Mouse (Mus musculus) limb, embryonic 12.5 days (tissue): ENCODE data around the gene Ttc28. TPM values are rescaled to one million over a fixed set of nuclear protein-coding genes. Genes with fewer than 3 reads are reported as not detected.
A peak's percentile ranks its signal among the peaks of the same experiment; 100 is the strongest.

Experiments used
- ATAC-seq: fragments of 200-750 bp; cut with Nextera tagmentation; 2 replicates; pipeline ENCODE4 v1.8.0; 2017; ENCODE audit warnings: low read depth, moderate TSS enrichment; ENCODE audit not compliant: insufficient number of reproducible peaks, insufficient read depth, low FRiP score, low TSS enrichment
- H3K27ac ChIP-seq: fragments of 300-500 bp; sonication (generic); 2 replicates; pipeline ENCODE4 v1.5.1; 2016; ENCODE audit warnings: mild to moderate bottlenecking, moderate library complexity
- H3K27me3 ChIP-seq: fragments of 300-500 bp; sonication (generic); 2 replicates; pipeline ENCODE4 v1.6.1; 2016; ENCODE audit warnings: mild to moderate bottlenecking, moderate library complexity
- H3K36me3 ChIP-seq: fragments of 300-500 bp; sonication (generic); 2 replicates; pipeline ENCODE4 v1.6.1; 2016; ENCODE audit warnings: mild to moderate bottlenecking, moderate library complexity
- H3K4me1 ChIP-seq: fragments of 300-500 bp; sonication (generic); replicated peaks from 2 replicates; pipeline ENCODE4 v1.6.1; 2016
- H3K4me2 ChIP-seq: fragments of 300-500 bp; sonication (generic); 2 replicates; pipeline ENCODE4 v1.6.1; 2016; ENCODE audit warnings: mild to moderate bottlenecking, moderate library complexity
- H3K4me3 ChIP-seq: fragments of 300-500 bp; sonication (generic); replicated peaks from 2 replicates; pipeline ENCODE4 v1.5.1; 2016; ENCODE audit warnings: mild to moderate bottlenecking
- H3K9ac ChIP-seq: fragments of 300-500 bp; sonication (generic); replicated peaks from 2 replicates; pipeline ENCODE4 v1.6.1; 2016; ENCODE audit warnings: mild to moderate bottlenecking, moderate library complexity
- H3K9me3 ChIP-seq: fragments of 300-500 bp; sonication (generic); 2 replicates; pipeline ENCODE4 v1.6.1; 2016; ENCODE audit warnings: mild to moderate bottlenecking, moderate library complexity
- WGBS: fragments of 180-500 bp; shearing (Covaris S2); methylation state at CpG from one replicate; pipeline ENCODE4 v1.1.7; 2016; 5-methylcytosine and 5-hydroxymethylcytosine counted together
- polyA plus RNA-seq: library from polyadenylated mRNA; unstranded; fragments of >200 nt; fragmentation: Nextera tagmentation; extraction: Ambion mirVana; gene quantifications from 2 replicates; pipeline ENCODE4 v1.2.1, GENCODE M21; 2016

Ttc28 gene
- polyA plus RNA-seq, 1 experiment from 2014 or later, result 20.0 TPM

GRCm38 (mm10) chr5:111298706-111299105 is 419.1 kb downstream of the Ttc28 start:
- Histone ChIP-seq H3K4me1 (peaks cover 3% of the 10 kb centered on the region), H3K9me3 (0 out of 2 replicates have a peak, but pooled peaks cover 4% of the 10 kb centered on the region), H3K4me2 (no peak overlapping the region), H3K27ac (no peak overlapping the region), H3K4me3 (no peak overlapping the region), H3K9ac (no peak overlapping the region), H3K27me3 (no peaks in the 10 kb centered on the region), H3K36me3 (no peaks in the 10 kb centered on the region)
- no peak for ATAC-seq
- WGBS, result 50% methylated on average over 7 of the region's 7 CpGs

- Histone ChIP-seq H3K4me2 (no peak overlapping the region), H3K4me1 (peaks cover 3% of the 10 kb centered on the region), H3K9me3 (0 out of 2 replicates have a peak, but pooled peaks cover 7% of the 10 kb centered on the region), H3K36me3 (no peaks in the 10 kb centered on the region), H3K4me3 (no peak overlapping the region), H3K27ac (no peak overlapping the region), H3K27me3 (no peaks in the 10 kb centered on the region), H3K9ac (no peak overlapping the region; the same call in 1 of the 2 replicates)
- ATAC-seq, result no peak
- 70% methylated on average over 8 of the region's 8 CpGs for WGBS
These were observed 421.2 kb downstream of the Ttc28 start for GRCm38 (mm10) chr5:111300776-111301175.

- H3K36me3 ChIP-seq, result no peaks in the 10 kb centered on the region
- no peaks in the 10 kb centered on the region for H3K27me3 ChIP-seq
These were observed 422.1 kb downstream of the Ttc28 start for GRCm38 (mm10) chr5:111301736-111302135.

GRCm38 (mm10) chr5:111304730-111305129 is 425.1 kb downstream of the Ttc28 start:
- H3K27ac ChIP-seq, result no peak overlapping the region
- no peak overlapping the region for H3K4me3 ChIP-seq
- peaks cover 3% of the 10 kb centered on the region for H3K4me1 ChIP-seq
- H3K9ac ChIP-seq, result no peak overlapping the region
- 86% methylated on average over 3 of the region's 3 CpGs for WGBS
- no peaks in the 10 kb centered on the region for H3K27me3 ChIP-seq
- H3K9me3 ChIP-seq, result 0 out of 2 replicates have a peak, but pooled peaks cover 7% of the 10 kb centered on the region
- ATAC-seq, result no peak
- no peak overlapping the region for H3K4me2 ChIP-seq
- no peaks in the 10 kb centered on the region for H3K36me3 ChIP-seq

More at GRCm38 (mm10) chr5:111301736-111302135, 422.1 kb downstream of the Ttc28 start:
- no peak overlapping the region for H3K27ac ChIP-seq
- H3K9ac ChIP-seq, result no peak overlapping the region
- WGBS, result 72% methylated on average over 7 of the region's 7 CpGs
- H3K9me3 ChIP-seq, result 0 out of 2 replicates have a peak, but pooled peaks cover 7% of the 10 kb centered on the region
- no peak for ATAC-seq
- H3K4me3 ChIP-seq, result no peak overlapping the region
- H3K4me1 ChIP-seq, result peaks cover 3% of the 10 kb centered on the region
- no peak overlapping the region for H3K4me2 ChIP-seq

GRCm38 (mm10) chr5:111310185-111310584 is 430.6 kb downstream of the Ttc28 start:
- no peak overlapping the region for H3K4me3 ChIP-seq
- peaks cover 18% of the 10 kb centered on the region for H3K9me3 ChIP-seq
- no peaks in the 10 kb centered on the region for H3K4me1 ChIP-seq
- H3K27ac ChIP-seq, result no peak overlapping the region
- H3K9ac ChIP-seq, result no peak overlapping the region
- no peak overlapping the region for H3K4me2 ChIP-seq
- 76% methylated on average over 6 of the region's 6 CpGs for WGBS
- H3K36me3 ChIP-seq, result no peaks in the 10 kb centered on the region
- ATAC-seq, result no peak
- no peaks in the 10 kb centered on the region for H3K27me3 ChIP-seq

- no peaks in the 10 kb centered on the region for H3K27me3 ChIP-seq
- 91% methylated on average over 9 of the region's 9 CpGs for WGBS
- H3K9ac ChIP-seq, result no peak overlapping the region
These were observed 434.2 kb downstream of the Ttc28 start for GRCm38 (mm10) chr5:111313833-111314232.

GRCm38 (mm10) chr5:111315061-111315460 is 435.5 kb downstream of the Ttc28 start:
- no peak overlapping the region for H3K9ac ChIP-seq
- ATAC-seq, result no peak
- H3K27ac ChIP-seq, result no peak overlapping the region
- no peaks in the 10 kb centered on the region for H3K36me3 ChIP-seq
- H3K9me3 ChIP-seq, result peaks cover 12% of the 10 kb centered on the region
- no peak overlapping the region for H3K4me3 ChIP-seq
- no peaks in the 10 kb centered on the region for H3K4me1 ChIP-seq
- H3K4me2 ChIP-seq, result no peak overlapping the region
- 90% methylated on average over 6 of the region's 6 CpGs for WGBS
- H3K27me3 ChIP-seq, result no peaks in the 10 kb centered on the region

More at GRCm38 (mm10) chr5:111313833-111314232, 434.2 kb downstream of the Ttc28 start:
- H3K4me3 ChIP-seq, result no peak overlapping the region
- peaks cover 12% of the 10 kb centered on the region for H3K9me3 ChIP-seq
- no peak for ATAC-seq
- H3K27ac ChIP-seq, result no peak overlapping the region
- no peaks in the 10 kb centered on the region for H3K36me3 ChIP-seq
- H3K4me2 ChIP-seq, result no peak overlapping the region
- H3K4me1 ChIP-seq, result no peaks in the 10 kb centered on the region

- Histone ChIP-seq H3K4me1 (no peaks in the 10 kb centered on the region), H3K27ac (no peak overlapping the region), H3K36me3 (no peaks in the 10 kb centered on the region), H3K9ac (no peak overlapping the region), H3K4me2 (no peak overlapping the region), H3K9me3 (peaks cover 12% of the 10 kb centered on the region), H3K4me3 (no peak overlapping the region), H3K27me3 (no peaks in the 10 kb centered on the region)
- no peak for ATAC-seq
- 73% methylated on average over 3 of the region's 3 CpGs for WGBS
These were observed 437.9 kb downstream of the Ttc28 start for GRCm38 (mm10) chr5:111317526-111317925.

GRCm38 (mm10) chr5:111318946-111319345 is 439.3 kb downstream of the Ttc28 start:
- 53% methylated on average over 1 of the region's 1 CpGs for WGBS
- H3K27me3 ChIP-seq, result no peaks in the 10 kb centered on the region
- no peaks in the 10 kb centered on the region for H3K4me1 ChIP-seq
- no peak overlapping the region for H3K4me2 ChIP-seq
- no peak overlapping the region for H3K4me3 ChIP-seq
- peaks cover 2% of the 10 kb centered on the region for H3K9me3 ChIP-seq
- no peak for ATAC-seq
- no peaks in the 10 kb centered on the region for H3K36me3 ChIP-seq
- no peak overlapping the region for H3K27ac ChIP-seq
- H3K9ac ChIP-seq, result no peak overlapping the region

GRCm38 (mm10) chr5:111325813-111326212 is 446.2 kb downstream of the Ttc28 start:
- 23% methylated on average over 1 of the region's 1 CpGs for WGBS
- no peak overlapping the region for H3K9ac ChIP-seq
- H3K27me3 ChIP-seq, result no peaks in the 10 kb centered on the region
- no peak overlapping the region for H3K27ac ChIP-seq
- H3K4me3 ChIP-seq, result no peak overlapping the region
- ATAC-seq, result no peak
- H3K36me3 ChIP-seq, result no peaks in the 10 kb centered on the region
- no peaks in the 10 kb centered on the region for H3K4me1 ChIP-seq
- H3K9me3 ChIP-seq, result 0 out of 2 replicates have a peak, but pooled peaks cover 3% of the 10 kb centered on the region
- H3K4me2 ChIP-seq, result no peak overlapping the region

GRCm38 (mm10) chr5:111327420-111327819 is 447.8 kb downstream of the Ttc28 start:
- no peak for ATAC-seq
- Histone ChIP-seq H3K9me3 (0 out of 2 replicates have a peak, but pooled peaks cover 3% of the 10 kb centered on the region), H3K4me3 (no peak overlapping the region), H3K36me3 (no peaks in the 10 kb centered on the region), H3K27me3 (no peaks in the 10 kb centered on the region), H3K27ac (no peak overlapping the region), H3K4me2 (no peak overlapping the region), H3K9ac (no peak overlapping the region), H3K4me1 (peaks cover 10% of the 10 kb centered on the region)
- 83% methylated on average over 7 of the region's 7 CpGs for WGBS

- ATAC-seq, result no peak; the same call in none of the 2 replicates
- peak overlapping the region; percentile 89 for H3K27ac ChIP-seq
- peak overlapping the region; percentile 74 for H3K4me2 ChIP-seq
- WGBS, result 30% methylated on average over 10 of the region's 10 CpGs
- 0 out of 2 replicates have a peak, but pooled peaks cover 3% of the 10 kb centered on the region for H3K9me3 ChIP-seq
- H3K27me3 ChIP-seq, result no peaks in the 10 kb centered on the region
- H3K36me3 ChIP-seq, result peaks cover 14% of the 10 kb centered on the region
- peak overlapping the region; percentile 93 for H3K9ac ChIP-seq
- peaks cover 12% of the 10 kb centered on the region for H3K4me1 ChIP-seq
- H3K4me3 ChIP-seq, result peak overlapping the region; percentile 96
These were observed 450.3 kb downstream of the Ttc28 start for GRCm38 (mm10) chr5:111329782-111330416.
